Mouse (Mus musculus) heart, postnatal 14 days (tissue): ENCODE measurements at regions not wholly inside any gene's neighbourhood (a gene's known extent, or its start where the extent isn't known, plus 50 kb on each side); places are given as distances from the start of the nearest gene placed in this dataset.

Experiments used
- DNase-seq, 2 experiments: peaks; one replicate each; pipeline ENCODE4 v3.0.0; 2021 to 2022
- intact Hi-C: fragments of 180-260 bp; cut with DNase I; formaldehyde crosslinking; loops from one replicate; pipeline ENCODE4 v1.15.1; 2025
- microRNA-seq, 2 experiments: library from miRNA; unstranded; fragments of <30 nt; microRNA quantifications; one replicate each; pipeline ENCODE4 v1.2.0; 2021 to 2022

- intact Hi-C loops: no loop called here
Observed at GRCm38 (mm10) chr7:77738996-77739765, 998.6 kb downstream of the Ntrk3 start.

More at GRCm38 (mm10) chr7:77738996-77739765, 998.6 kb downstream of the Ntrk3 start:
- DNase-seq: no peak

Small RNA genes in the stretch of these regions (microRNA-seq; reads per million reads assigned to microRNA genes)
- 0 reads per million in 2 experiments for gene Gm44358
